Mouse (Mus musculus) embryonic facial prominence, embryonic 13.5 days (tissue): Measurements from ENCODE around the gene Kcnj1. TPM values are rescaled to one million over a fixed set of nuclear protein-coding genes. Genes with fewer than 3 reads are reported as not detected.

Experiments
- ATAC-seq: fragments of 200-750 bp; cut with Nextera tagmentation; 2 replicates; pipeline ENCODE4 v1.8.0; 2017; ENCODE audit warnings: low read depth; ENCODE audit not compliant: insufficient number of reproducible peaks, insufficient read depth, low FRiP score, low TSS enrichment
- H3K27ac ChIP-seq: fragments of 300-500 bp; sonication (generic); 2 replicates; pipeline ENCODE4 v1.5.1; 2015; ENCODE audit warnings: moderate library complexity, mild to moderate bottlenecking, inconsistent platforms
- H3K27me3 ChIP-seq: fragments of 300-500 bp; sonication (generic); 2 replicates; pipeline ENCODE4 v1.6.1; 2015; ENCODE audit warnings: mild to moderate bottlenecking, inconsistent platforms
- H3K36me3 ChIP-seq: fragments of 300-500 bp; sonication (generic); 2 replicates; pipeline ENCODE4 v1.6.1; 2015; ENCODE audit warnings: mild to moderate bottlenecking, inconsistent platforms
- H3K4me1 ChIP-seq: fragments of 300-500 bp; sonication (generic); 2 replicates; pipeline ENCODE4 v1.6.1; 2015; ENCODE audit warnings: inconsistent platforms
- H3K4me2 ChIP-seq: fragments of 300-500 bp; sonication (generic); 2 replicates; pipeline ENCODE4 v1.6.1; 2015; ENCODE audit warnings: moderate library complexity, mild to moderate bottlenecking, inconsistent platforms
- H3K4me3 ChIP-seq: fragments of 300-500 bp; sonication (generic); 2 replicates; pipeline ENCODE4 v1.5.1; 2015; ENCODE audit warnings: mild to moderate bottlenecking, inconsistent platforms
- H3K9ac ChIP-seq: fragments of 300-500 bp; sonication (generic); 2 replicates; pipeline ENCODE4 v1.6.1; 2015; ENCODE audit warnings: mild to moderate bottlenecking, inconsistent platforms
- H3K9me3 ChIP-seq: fragments of 300-500 bp; sonication (generic); 2 replicates; pipeline ENCODE4 v1.6.1; 2016; ENCODE audit warnings: inconsistent platforms
- WGBS: fragments of 180-500 bp; shearing (Covaris S2); methylation state at CpG from one replicate; pipeline ENCODE4 v1.1.7; 2015; ENCODE audit warnings: mixed read lengths; 5-methylcytosine and 5-hydroxymethylcytosine counted together
- polyA plus RNA-seq: library from polyadenylated mRNA; unstranded; fragments of >200 nt; fragmentation: Nextera tagmentation; extraction: Ambion mirVana; gene quantifications from 2 replicates; pipeline ENCODE4 v1.2.1, GENCODE M21; 2015

The Kcnj1 gene
- polyA plus RNA-seq, 1 experiment from 2014 or later, result not detected

DNA sequence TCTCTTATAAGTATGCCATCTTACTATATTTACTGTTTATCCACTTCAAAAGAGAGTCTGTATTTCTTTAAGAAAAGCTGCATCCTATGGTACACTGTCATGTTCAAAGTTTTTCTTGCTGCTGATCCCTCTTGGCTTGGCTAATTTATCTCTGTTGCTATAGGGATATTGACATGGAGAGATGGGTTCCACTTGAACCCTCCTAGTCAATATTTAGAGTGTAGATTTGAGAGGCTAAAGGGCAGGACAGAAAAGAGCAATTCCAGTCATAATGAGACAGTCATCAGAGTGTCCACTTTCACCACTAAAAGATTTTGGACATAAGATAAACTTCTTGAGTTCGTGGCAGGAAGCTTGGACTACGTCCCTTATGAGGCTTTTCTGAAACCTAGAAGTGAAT lies 27.9 kb downstream of the Kcnj1 start:
- H3K9ac ChIP-seq, result no peak overlapping the region
- no peak overlapping the region for H3K4me3 ChIP-seq
- ATAC-seq, result no peak
- no peaks in the 10 kb centered on the region for H3K36me3 ChIP-seq
- H3K9me3 ChIP-seq, result no peaks in the 10 kb centered on the region
- no peaks in the 10 kb centered on the region; the same call in 1 of the 2 replicates for H3K27me3 ChIP-seq
- H3K4me1 ChIP-seq, result no peaks in the 10 kb centered on the region; the same call in 1 of the 2 replicates
- WGBS, result 81% methylated on average over 2 of the region's 2 CpGs
- H3K27ac ChIP-seq, result no peak overlapping the region
- no peak overlapping the region for H3K4me2 ChIP-seq

DNA sequence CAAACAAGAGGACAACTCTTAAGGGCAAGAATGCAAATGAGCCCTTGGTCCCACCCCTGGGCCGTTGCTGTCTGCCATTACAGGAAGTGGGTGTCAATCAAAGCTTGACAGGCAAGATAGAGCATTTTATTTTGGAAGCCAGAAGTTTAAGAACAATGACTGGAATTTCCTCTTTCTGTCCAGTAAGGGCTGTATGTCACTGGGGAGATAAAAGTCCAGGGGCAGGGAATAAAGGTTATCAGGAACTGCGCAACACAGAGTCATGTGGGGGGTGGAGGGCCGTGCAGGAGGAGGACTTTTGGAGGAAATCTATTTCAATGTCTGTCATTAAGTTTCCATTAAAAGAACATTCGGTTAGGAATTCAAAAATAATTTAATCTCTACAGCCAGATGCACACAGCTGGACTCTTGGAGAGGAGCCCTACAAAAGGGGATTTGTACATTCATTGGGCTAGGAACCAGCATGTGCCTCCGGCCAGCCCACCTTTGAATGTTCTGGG lies 28.4 kb downstream of the Kcnj1 start:
- H3K27ac ChIP-seq, result no peak overlapping the region
- WGBS, result 59% methylated on average over 5 of the region's 5 CpGs
- peaks cover under 1% of the 10 kb centered on the region for H3K27me3 ChIP-seq
- no peaks in the 10 kb centered on the region for H3K36me3 ChIP-seq
- H3K4me3 ChIP-seq, result no peak overlapping the region
- H3K4me1 ChIP-seq, result no peaks in the 10 kb centered on the region; the same call in 1 of the 2 replicates
- H3K4me2 ChIP-seq, result no peak overlapping the region
- no peaks in the 10 kb centered on the region for H3K9me3 ChIP-seq
- no peak for ATAC-seq
- H3K9ac ChIP-seq, result no peak overlapping the region

DNA sequence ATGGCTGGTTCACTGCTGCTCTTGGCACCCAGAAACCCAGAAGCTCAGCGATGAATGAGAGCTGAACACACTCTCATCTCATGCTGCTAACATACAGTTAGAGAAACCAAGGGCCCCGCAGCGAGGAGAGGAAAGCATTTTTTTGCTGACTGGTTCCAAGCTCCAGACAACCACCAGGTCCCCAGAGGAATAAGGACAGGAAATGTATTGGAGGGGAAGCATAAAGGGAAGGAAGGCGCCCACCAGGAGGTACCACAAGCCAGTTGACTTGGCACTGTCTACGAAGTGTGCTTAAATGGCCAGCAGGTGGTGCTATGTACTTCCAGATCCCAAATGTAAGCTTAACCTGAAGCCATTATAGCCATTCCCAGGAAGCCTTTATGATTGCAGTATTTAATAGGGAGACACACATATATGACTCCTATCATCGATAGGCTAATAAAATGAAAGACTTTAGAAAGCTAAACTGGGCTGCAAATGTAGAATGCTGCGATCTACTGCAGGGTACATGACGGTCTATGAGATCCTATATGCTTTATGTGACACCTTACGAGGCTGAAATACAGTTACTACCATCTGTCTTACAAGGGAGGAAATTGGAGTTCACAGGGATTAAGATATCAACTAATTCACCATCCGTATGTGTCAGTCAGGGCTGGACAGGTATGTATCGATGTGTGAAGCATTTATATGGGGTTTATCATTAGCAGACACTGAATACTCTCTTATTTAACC lies 33.1 kb downstream of the Kcnj1 start:
- ATAC-seq, result peak; percentile 48; the same call in 1 of the 2 replicates
- peaks cover 31% of the 10 kb centered on the region for H3K27me3 ChIP-seq
- H3K4me3 ChIP-seq, result no peak overlapping the region
- H3K27ac ChIP-seq, result no peak overlapping the region
- H3K9ac ChIP-seq, result no peak overlapping the region
- H3K4me2 ChIP-seq, result no peak overlapping the region
- no peaks in the 10 kb centered on the region for H3K9me3 ChIP-seq
- H3K36me3 ChIP-seq, result no peaks in the 10 kb centered on the region
- peaks cover 18% of the 10 kb centered on the region for H3K4me1 ChIP-seq
- 38% methylated on average over 11 of the region's 11 CpGs for WGBS

DNA sequence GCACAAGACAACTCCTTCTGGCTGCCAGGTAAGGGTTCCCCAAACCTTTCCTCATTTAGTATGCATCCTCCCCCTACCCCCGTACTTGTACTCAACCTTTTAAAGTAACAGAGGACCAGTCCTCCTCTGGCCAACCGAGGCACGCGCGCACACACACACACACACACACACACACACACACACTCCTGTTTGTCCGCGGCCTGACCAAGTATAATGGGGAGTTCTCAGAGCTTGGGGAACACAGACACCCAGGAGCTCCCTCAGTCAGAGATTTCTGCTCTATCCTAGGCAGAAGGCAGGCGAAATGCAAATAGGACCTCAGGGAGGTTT lies 36.4 kb downstream of the Kcnj1 start:
- Histone ChIP-seq H3K4me2 (peak overlapping the region; percentile 95), H3K9me3 (no peaks in the 10 kb centered on the region), H3K9ac (peak overlapping the region; percentile 76), H3K4me3 (peak overlapping the region; percentile 53), H3K27ac (peak overlapping the region; percentile 68; the same call in 1 of the 2 replicates), H3K4me1 (peaks cover 18% of the 10 kb centered on the region), H3K27me3 (peaks cover 38% of the 10 kb centered on the region), H3K36me3 (no peaks in the 10 kb centered on the region)
- no peak for ATAC-seq
- WGBS, result 9% methylated on average over 8 of the region's 8 CpGs

DNA sequence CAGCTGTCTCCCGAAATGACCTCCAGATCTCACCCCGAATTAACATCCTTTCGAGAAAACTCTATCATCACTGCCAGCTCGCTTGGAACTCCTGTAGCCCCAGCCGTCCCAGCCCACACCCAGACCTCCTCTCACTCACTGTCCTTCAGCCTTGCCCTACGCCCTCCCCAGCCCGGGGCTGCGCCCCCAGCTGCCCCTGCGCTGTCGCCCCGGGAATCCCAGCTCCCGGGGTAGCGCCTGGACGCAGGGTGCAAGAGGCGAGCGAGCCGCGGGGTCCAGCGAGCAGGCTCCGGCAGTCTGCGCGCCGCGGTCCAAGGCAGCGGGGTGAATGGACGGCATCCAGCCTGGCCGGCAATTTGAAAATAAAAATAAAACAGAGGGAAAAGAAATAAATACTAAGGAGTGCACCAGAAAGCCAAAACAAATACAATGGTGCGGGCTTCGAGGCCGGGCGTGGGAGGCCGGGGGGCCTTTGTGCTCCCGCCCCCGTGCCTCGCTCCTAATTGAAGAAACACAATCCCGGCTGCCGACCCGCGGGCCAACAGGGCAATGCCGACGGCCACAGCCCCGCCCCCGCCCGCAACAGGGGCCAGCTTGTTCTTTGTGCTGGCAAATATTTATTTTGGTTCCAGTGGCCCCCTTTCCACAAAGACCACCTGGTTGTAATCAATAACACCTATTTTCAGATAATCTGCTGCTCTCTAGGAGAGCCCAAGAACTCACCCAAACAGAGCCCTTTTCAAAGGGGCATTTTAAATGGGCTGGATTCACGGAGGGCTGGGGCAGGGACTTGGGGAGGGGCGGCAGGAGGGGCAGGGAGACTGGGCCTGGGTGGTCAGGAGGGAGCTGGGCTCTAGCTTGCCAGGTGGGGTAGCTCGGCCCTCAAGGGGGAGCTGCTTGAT lies 37.0 kb downstream of the Kcnj1 start:
- WGBS, result 1% methylated on average over 47 of the region's 47 CpGs
- Histone ChIP-seq H3K27ac (peak overlapping the region; percentile 68), H3K4me3 (peak overlapping the region; percentile 53), H3K4me1 (peaks cover 18% of the 10 kb centered on the region), H3K27me3 (peaks cover 38% of the 10 kb centered on the region), H3K4me2 (peak overlapping the region; percentile 95), H3K9ac (peak overlapping the region; percentile 76), H3K36me3 (no peaks in the 10 kb centered on the region), H3K9me3 (no peaks in the 10 kb centered on the region)
- ATAC-seq, result peak; percentile 63; the same call in 1 of the 2 replicates

DNA sequence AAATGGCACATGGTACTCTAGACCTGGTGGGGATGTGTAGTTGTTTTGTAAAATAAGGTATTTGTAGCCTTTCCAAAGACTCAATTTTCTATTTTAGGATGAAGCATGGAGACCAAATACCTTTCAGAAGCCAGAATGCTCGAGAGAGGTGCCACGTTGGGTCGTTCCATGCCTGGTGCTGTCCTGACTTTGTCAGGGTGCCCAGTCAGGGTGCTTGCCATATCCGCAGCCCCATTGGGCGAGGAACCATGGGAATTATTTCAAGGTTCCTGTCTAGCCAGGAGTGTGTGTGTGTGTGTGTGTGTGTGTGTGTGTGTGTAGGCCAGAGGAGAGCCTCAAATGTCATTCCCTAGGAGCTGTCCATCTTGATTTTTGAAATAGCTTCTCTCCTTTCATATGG lies 38.4 kb downstream of the Kcnj1 start:
- Histone ChIP-seq H3K4me1 (peaks cover 18% of the 10 kb centered on the region), H3K4me3 (no peak overlapping the region), H3K4me2 (no peak overlapping the region), H3K27ac (no peak overlapping the region), H3K27me3 (peaks cover 38% of the 10 kb centered on the region), H3K36me3 (no peaks in the 10 kb centered on the region), H3K9me3 (no peaks in the 10 kb centered on the region), H3K9ac (no peak overlapping the region)
- whole genome bisulfite sequencing, result 95% methylated on average over 5 of the region's 5 CpGs
- no peak for ATAC-seq

DNA sequence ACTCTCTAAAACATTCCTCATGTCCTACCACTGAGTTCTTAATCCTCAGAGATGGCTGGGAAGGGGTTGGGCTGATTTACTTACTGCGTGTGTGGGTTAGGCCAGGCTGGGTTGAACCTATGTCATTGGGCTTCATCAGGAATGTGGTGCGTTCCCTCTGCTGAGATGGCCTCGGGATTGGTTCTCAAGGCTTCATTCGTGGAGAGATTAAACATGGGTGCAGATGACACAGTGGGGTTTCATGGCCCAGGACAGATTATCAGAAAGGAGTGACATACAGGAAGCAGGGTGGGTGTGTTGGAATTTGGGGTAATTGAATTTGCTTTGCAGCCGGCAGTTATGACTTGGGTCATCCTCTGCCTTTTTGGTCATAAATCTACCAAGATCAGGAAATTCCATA lies 39.2 kb downstream of the Kcnj1 start:
- ATAC-seq, result no peak
- H3K4me1 ChIP-seq, result peaks cover 18% of the 10 kb centered on the region
- 84% methylated on average over 5 of the region's 5 CpGs for WGBS
- H3K4me2 ChIP-seq, result no peak overlapping the region
- no peak overlapping the region for H3K9ac ChIP-seq
- H3K9me3 ChIP-seq, result no peaks in the 10 kb centered on the region
- H3K36me3 ChIP-seq, result no peaks in the 10 kb centered on the region
- H3K4me3 ChIP-seq, result no peak overlapping the region
- H3K27ac ChIP-seq, result no peak overlapping the region
- peaks cover 29% of the 10 kb centered on the region for H3K27me3 ChIP-seq

DNA sequence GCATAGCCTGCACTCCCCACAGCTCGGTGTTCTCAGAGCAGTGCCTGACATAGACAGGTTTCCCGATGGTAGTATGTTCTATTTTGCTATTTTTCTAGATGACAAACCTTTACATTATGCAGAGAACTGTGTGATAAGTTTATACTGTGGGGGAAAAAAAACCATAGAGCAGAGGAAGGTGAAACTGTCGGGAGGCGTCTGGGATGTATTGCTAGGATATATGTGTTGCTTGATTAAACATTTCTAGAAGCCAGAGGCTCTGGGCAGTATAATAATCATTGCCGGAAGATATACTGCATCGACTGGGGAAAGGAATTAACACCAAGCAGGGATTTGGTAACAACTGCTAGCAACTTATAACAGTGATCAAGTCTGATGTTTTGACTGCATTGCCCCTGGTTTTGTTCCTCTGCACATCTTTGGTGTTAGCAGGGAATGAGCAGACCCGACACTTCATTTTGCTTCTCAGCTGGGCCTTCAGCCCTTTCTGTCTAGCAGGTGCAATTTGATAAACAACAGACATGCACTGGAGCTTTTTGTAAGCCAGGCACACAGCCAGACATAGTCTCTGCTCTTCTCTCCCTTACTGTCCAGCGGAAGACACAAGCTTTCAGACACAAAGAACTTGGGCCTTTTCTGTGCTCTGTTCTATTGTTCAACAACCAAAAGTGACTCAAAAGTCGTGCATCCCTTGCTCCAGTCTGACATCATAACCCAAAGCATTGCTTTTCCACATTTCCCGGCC lies 40.7 kb downstream of the Kcnj1 start:
- Histone ChIP-seq H3K4me3 (no peak overlapping the region), H3K9me3 (no peaks in the 10 kb centered on the region), H3K9ac (no peak overlapping the region), H3K27me3 (peaks cover 18% of the 10 kb centered on the region), H3K27ac (no peak overlapping the region), H3K4me1 (peaks cover 29% of the 10 kb centered on the region), H3K36me3 (no peaks in the 10 kb centered on the region), H3K4me2 (no peak overlapping the region)
- WGBS, result 76% methylated on average over 10 of the region's 10 CpGs
- ATAC-seq, result no peak

DNA sequence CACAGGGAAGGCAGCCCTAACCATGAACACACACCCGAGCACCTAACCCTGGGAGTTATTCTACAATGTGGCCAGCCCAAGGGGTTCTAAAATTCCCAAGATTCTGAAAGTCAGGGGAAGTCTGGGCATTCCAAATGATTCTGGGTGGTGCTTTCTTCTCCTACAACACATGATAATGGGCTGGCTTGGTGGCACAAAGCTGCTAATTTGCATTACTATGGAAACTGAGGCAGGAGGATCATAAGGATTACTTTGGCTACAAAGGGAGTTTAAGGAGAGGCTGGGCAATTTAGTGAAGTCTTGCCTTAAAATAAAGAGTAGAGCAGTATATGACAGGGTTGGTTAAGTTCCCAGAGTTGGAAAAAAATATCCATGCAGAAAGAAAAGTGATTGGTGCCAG lies 42.7 kb downstream of the Kcnj1 start:
- WGBS, result 83% methylated on average over 1 of the region's 1 CpGs
- no peak overlapping the region for H3K9ac ChIP-seq
- H3K4me3 ChIP-seq, result no peak overlapping the region
- no peaks in the 10 kb centered on the region for H3K9me3 ChIP-seq
- H3K27ac ChIP-seq, result no peak overlapping the region
- peaks cover 9% of the 10 kb centered on the region; the same call in 1 of the 2 replicates for H3K27me3 ChIP-seq
- H3K36me3 ChIP-seq, result no peaks in the 10 kb centered on the region
- no peak for ATAC-seq
- no peak overlapping the region for H3K4me2 ChIP-seq
- peaks cover 16% of the 10 kb centered on the region for H3K4me1 ChIP-seq

DNA sequence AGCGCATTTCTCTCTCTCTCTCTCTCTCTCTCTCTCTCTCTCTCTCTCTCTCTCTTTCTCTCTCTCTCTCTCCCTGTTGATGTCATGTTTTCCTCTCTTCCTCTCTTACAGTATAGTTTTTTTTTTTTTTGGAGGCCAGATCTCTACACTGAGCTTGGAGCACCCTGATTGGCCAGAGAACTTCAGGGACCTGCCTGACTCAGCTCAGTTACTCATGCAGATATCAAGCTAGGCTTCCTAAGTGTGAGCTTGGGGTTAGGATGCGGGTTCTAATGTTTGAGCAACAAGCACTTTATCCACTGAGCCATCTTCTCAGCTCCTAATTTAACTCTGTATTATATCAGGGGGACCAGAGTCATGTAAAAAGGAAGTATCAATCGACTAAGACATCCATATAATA lies 43.7 kb downstream of the Kcnj1 start:
- H3K4me1 ChIP-seq, result peaks cover 12% of the 10 kb centered on the region
- H3K4me2 ChIP-seq, result no peak overlapping the region
- 0 out of 2 replicates have a peak, but pooled peaks cover under 1% of the 10 kb centered on the region for H3K27me3 ChIP-seq
- H3K9me3 ChIP-seq, result no peaks in the 10 kb centered on the region
- WGBS, result 89% methylated on average over 3 of the region's 3 CpGs
- H3K4me3 ChIP-seq, result no peak overlapping the region
- H3K27ac ChIP-seq, result no peak overlapping the region
- H3K36me3 ChIP-seq, result no peaks in the 10 kb centered on the region
- no peak overlapping the region for H3K9ac ChIP-seq
- ATAC-seq, result no peak

DNA sequence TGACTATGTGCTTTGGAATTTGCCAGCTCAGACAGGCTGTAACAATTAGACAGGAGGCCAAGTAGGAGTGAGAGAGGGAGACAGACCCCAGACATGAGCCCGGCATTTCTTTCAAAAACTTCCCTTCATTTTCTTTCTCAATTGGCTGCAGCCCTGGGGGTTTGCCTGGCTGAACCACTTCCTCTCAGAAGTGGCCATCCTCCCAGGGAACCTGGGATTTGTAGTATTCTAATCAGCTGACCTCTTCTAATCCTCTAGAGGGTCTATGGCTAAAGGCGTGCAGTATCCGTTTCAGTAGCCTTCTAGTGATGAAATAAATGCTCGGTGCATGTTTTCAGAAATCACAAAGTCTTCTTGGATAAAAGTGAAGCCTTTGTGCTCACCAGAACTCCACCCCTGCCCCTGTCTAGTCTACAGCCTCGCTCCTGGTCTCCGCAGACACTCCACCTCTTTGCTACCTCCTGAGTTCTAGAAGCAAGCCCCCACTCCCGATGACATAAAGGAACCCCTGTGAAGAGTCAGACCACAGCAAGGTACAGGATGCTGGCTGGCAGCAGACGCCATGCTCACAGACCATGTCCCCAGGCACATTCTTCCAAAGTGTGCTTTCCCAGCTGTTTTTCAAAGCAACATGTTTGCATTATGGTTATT lies 45.3 kb downstream of the Kcnj1 start:
- peak overlapping the region; percentile 55 for H3K27ac ChIP-seq
- no peak overlapping the region for H3K4me3 ChIP-seq
- H3K9me3 ChIP-seq, result no peaks in the 10 kb centered on the region
- ATAC-seq, result no peak
- 13% methylated on average over 8 of the region's 8 CpGs for WGBS
- H3K9ac ChIP-seq, result no peak overlapping the region
- H3K4me2 ChIP-seq, result peak overlapping the region; percentile 18; the same call in 1 of the 2 replicates
- H3K36me3 ChIP-seq, result peaks cover 9% of the 10 kb centered on the region
- H3K4me1 ChIP-seq, result peaks cover 12% of the 10 kb centered on the region
- H3K27me3 ChIP-seq, result no peaks in the 10 kb centered on the region
